Mouse (Mus musculus) olfactory bulb, adult 2 months (tissue): ENCODE results near the gene Pdgfra.

Source experiments
- CTCF ChIP-seq: fragments of 200-500 bp; IDR thresholded peaks from 2 replicates; pipeline ENCODE4 v1.5.1; 2012; ENCODE audit warnings: low read depth, mild to moderate bottlenecking, low read length, moderate library complexity; ENCODE audit not compliant: insufficient read depth
- POLR2A ChIP-seq: fragments of 200-500 bp; IDR thresholded peaks from 2 replicates; pipeline ENCODE4 v1.6.1; 2012; ENCODE audit warnings: mild to moderate bottlenecking, low read depth, low read length, moderate library complexity; ENCODE audit not compliant: insufficient read depth

DNA sequence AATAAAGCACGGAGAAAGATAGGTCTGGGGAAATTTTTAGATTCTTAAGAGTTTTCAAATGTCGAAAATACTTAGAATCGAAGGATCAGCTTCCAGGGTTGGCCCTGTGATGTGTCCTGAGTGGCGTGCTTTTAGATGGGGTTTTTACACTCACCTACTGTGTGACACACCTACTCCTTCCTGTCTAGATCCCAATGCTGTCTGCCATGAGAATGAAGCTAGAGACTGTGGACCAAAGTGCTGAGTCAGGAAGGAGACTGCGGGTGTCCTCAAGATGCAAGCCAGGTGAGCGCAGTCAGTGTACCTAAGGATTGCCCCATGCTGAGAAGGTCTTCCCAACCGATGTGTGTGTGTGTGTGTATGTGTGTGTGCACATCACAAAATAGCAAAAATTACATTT is 62.8 kb downstream of the Pdgfra start:
- TF ChIP-seq CTCF, result no peak
- no peak for TF ChIP-seq POLR2A
